Mouse (Mus musculus): ENCODE results near the gene Ndel1.
"Not testable (repeated sequence)": the region's sequence is repeated elsewhere in the genome, so short reads cannot be mapped to it uniquely, and the experiment has no call there.

Gene Ndel1

GRCm38 (mm10) chr11:68852486-68852901 lies 19.2 kb downstream of the Ndel1 start:
- in situ Hi-C loops (cut with MboI), result no loop called here

GRCm38 (mm10) chr11:68851644-68852485 lies 19.8 kb downstream of the Ndel1 start:
- in situ Hi-C loops (cut with MboI), result no loop called here

- in situ Hi-C loops (cut with MboI), result no loop called here
Observed at GRCm38 (mm10) chr11:68850862-68851261, 20.8 kb downstream of the Ndel1 start.

GRCm38 (mm10) chr11:68839606-68840005 lies 32.1 kb downstream of the Ndel1 start:
- in situ Hi-C loops (cut with MboI), result no loop called here

- in situ Hi-C loops (cut with MboI), result no loop called here
Observed at GRCm38 (mm10) chr11:68835034-68835433, 36.6 kb downstream of the Ndel1 start.

GRCm38 (mm10) chr11:68833593-68833992 lies 38.1 kb downstream of the Ndel1 start:
- in situ Hi-C loops (cut with MboI), result no loop called here

- in situ Hi-C loops (cut with MboI), result no loop called here
Observed at GRCm38 (mm10) chr11:68832793-68833192, 38.9 kb downstream of the Ndel1 start.

- in situ Hi-C loops (cut with MboI), result not testable (repeated sequence)
Observed at GRCm38 (mm10) chr11:68831580-68831979, 40.1 kb downstream of the Ndel1 start.

GRCm38 (mm10) chr11:68826735-68827134 lies 44.9 kb downstream of the Ndel1 start:
- in situ Hi-C loops (cut with MboI), result no loop called here

- in situ Hi-C loops (cut with MboI), result no loop called here
Observed at GRCm38 (mm10) chr11:68822326-68822725, 49.3 kb downstream of the Ndel1 start.

- in situ Hi-C loops (cut with MboI), result no loop called here
Observed at GRCm38 (mm10) chr11:68819226-68819805, 52.3 kb downstream of the Ndel1 start.

GRCm38 (mm10) chr11:68818416-68818815 lies 53.2 kb downstream of the Ndel1 start:
- in situ Hi-C loops (cut with MboI), result no loop called here

GRCm38 (mm10) chr11:68811881-68812577 lies 59.6 kb downstream of the Ndel1 start:
- in situ Hi-C loops (cut with MboI), result no loop called here

- in situ Hi-C loops (cut with MboI), result no loop called here
Observed at GRCm38 (mm10) chr11:68807787-68808186, 63.9 kb downstream of the Ndel1 start.

- in situ Hi-C loops (cut with MboI), result no loop called here
Observed at GRCm38 (mm10) chr11:68805148-68805547, 66.5 kb downstream of the Ndel1 start.

- in situ Hi-C loops (cut with MboI), result no loop called here
Observed at GRCm38 (mm10) chr11:68798258-68798657, 73.4 kb downstream of the Ndel1 start.

GRCm38 (mm10) chr11:68791794-68792193 lies 79.9 kb downstream of the Ndel1 start:
- in situ Hi-C loops (cut with MboI), result no loop called here

- in situ Hi-C loops (cut with MboI), result no loop called here
Observed at GRCm38 (mm10) chr11:68790720-68791119, 80.9 kb downstream of the Ndel1 start.

GRCm38 (mm10) chr11:68787222-68787621 lies 84.4 kb downstream of the Ndel1 start:
- in situ Hi-C loops (cut with MboI), result no loop called here

GRCm38 (mm10) chr11:68785813-68786212 lies 85.8 kb downstream of the Ndel1 start:
- in situ Hi-C loops (cut with MboI), result no loop called here

GRCm38 (mm10) chr11:68782336-68782735 lies 89.3 kb downstream of the Ndel1 start:
- in situ Hi-C loops (cut with MboI), result no loop called here

- in situ Hi-C loops (cut with MboI), result no loop called here
Observed at GRCm38 (mm10) chr11:68780466-68781114, 91.1 kb downstream of the Ndel1 start.
